Mouse (Mus musculus) thymus, adult 18-20 months (tissue): ENCODE measurements around the gene Cenpf.

Source experiments
- DNase-seq, 2 experiments: peaks; one replicate each; pipeline ENCODE4 v3.0.0; 2022; ENCODE audit warnings: mixed read lengths in 2 of 2

Gene Cenpf

DNA sequence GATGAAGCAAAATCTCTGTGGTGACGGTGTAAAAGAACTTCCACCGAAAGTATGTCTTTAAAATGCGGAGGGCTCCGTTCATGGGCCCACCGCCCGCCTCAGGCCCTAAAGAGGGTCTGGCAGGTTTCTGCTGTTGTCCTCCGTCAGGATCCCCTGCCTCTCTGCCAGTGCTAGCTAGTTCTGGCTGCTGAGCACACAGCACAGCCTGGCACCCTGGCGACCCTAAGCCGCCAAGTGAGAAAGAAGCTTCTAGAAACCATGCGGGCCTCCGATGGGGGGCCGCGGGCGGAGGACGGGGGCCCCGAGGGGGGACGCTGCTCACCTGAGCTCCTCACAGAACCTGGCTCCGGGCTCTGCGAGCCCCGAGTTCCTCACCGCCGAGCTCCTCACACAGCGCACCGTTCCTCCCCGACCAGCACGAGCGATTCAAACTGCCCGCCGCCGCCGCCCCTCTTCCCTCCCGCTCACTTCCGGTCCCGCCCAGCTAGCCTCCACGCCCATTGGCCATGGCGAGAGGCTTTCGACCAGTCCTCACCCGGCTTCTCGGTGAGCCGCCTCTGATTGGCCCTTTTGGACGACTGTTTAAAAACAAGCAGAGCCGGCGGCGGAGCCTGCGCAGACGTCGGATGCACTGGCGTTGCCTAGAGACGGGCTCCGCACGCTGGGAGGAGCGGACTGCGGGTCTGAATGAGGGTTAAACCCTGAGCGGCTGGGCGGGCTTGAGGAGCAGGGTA is at the start of gene Cenpf:
Gene Cenpf, minus strand, starts transcription at position 433 of the 734 bp plus-strand sequence.
- peak; percentile 98 for DNase-seq

DNA sequence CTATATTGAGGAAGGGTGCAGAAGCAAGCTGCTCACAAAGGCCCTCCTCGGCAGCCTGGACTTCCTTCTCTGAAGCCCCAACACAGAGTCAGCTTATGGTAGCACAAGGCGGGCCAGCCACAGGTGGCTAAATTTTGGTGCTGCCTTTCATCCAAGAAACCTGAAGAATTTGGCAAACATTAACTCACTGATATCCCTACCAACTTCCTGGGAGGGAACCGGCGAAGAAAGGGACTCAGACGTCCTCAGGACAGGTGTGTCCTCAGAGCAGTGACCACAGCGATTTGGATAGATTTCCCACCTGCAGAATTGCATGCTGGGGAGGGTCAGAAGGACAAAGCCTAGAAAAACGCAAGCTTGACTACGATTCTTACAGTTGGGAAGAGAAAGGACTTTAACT is 44.3 kb upstream of the Cenpf start:
- no peak for DNase-seq

GRCm38 (mm10) chr1:189731697-189732096 is 43.8 kb upstream of the Cenpf start:
- no peak for DNase-seq

DNA sequence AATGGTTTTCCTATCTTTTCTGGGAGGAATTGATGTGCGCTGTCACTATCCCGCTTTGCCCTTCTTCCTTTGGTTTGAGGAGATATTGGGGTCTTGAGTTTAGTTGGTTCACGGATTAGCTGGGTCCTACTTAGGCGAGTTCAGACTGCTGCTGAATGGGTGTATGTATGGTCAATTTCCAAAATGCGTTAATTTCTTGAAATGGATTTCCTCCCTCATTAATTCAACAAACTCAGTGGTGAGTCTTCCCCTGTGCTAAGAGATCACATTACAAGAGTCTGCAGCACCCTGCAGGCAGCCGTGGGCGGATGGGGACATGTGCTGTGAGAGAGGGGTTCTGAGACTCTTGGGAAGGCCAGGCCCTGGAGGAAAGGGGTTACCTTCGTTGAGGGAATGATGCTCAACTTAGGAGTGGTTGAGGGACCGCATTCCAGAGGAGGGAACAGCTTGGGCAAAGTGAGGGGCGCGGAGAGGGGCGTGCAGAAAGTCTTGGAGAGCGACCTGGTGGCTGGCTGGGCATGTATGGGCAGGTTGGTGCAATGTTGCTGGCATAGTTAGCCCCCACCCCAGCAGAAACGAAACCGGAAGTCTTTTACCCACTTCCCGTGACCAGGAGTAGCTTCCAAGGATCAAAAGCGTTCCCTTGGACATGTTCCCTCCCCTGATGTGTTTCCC is 41.4 kb upstream of the Cenpf start:
- no peak for DNase-seq

DNA sequence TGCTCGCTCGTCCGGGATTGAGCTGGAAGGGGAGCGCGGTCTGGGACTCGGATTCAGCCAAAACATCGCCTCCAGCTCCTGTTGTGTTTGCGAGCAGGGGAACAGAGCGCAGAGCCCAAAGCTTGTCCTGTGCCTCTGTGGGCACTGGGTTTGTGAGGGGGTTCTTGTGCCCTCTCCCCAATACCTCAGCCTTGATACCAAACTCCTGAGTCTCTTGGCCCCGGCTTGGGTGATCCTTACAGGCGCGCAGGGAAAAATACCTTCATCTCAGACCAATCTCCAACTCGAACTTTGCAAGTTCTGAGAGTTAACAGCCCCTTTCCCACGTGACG is 40.9 kb upstream of the Cenpf start:
- no peak for DNase-seq

GRCm38 (mm10) chr1:189727884-189728783 is 40.2 kb upstream of the Cenpf start, which contains the start of gene Ptpn14:
TSS of gene Ptpn14 (plus strand) at chr1:189728268.
- DNase-seq, result peak; percentile 38

DNA sequence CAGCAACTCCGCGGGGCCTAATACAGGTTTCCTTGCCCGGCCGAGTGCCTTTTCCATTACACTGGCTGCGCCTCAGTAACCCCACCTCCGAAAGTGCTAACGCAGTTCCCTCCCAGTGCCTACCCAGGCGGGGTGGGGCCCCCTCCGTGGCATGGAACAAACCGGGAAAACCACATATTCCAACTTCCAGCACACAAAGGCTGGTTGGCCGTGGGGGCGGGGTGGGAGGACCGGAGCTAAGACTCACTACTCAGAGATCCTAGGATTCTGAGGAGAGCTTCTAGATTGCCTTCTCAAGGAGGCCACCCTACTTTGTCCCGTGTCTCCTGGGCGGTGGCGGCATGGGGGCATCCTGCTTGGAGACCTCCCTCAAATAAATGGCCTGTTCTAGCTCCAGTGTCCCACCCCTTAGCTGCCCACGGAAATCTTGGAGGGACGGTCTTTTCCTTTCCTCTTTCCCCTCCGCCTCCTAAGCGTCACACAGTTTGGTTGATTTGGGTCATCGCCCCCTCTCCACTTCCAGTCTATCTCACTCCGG is 39.5 kb upstream of the Cenpf start:
- peak; percentile 16 to 24 for DNase-seq

DNA sequence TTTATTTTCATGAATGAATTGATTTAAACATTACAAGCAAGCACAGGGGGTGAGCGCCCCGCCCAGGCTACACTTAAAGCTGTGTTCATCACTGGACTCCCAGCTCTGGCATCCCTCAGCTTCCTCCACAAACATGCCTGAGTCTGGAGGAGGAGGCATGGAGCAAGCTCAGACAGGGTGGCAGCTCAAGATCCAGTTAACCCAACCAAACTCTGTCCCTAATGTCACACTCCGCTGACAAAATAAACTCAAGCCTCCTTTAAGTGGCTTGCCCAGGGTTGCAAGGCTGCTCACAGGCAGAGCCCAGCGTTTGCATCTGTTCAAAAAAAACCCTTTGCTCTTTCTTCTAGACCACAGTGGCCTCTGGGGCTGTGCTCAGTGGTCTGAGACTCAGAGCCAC is 38.2 kb upstream of the Cenpf start:
- no peak for DNase-seq

DNA sequence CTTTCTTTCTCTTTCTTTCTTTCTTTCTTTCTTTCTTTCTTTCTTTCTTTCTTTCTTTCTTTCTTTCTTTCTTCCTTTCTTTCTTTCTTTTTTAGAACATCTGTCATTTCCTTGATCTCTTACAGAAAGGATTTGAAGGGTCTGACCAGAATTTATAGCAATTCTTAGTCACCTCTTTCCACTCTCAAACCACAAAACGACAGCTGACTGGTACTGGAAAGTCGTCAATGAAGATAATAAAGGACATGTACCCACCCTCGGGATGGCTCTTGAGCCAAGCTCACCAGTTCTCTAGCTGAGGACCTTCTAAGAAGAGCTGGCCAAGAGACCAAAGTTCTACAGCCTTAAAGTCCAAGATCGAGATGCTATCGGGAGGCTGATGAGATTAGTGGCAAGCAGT is 30.7 kb upstream of the Cenpf start:
- no peak for DNase-seq

DNA sequence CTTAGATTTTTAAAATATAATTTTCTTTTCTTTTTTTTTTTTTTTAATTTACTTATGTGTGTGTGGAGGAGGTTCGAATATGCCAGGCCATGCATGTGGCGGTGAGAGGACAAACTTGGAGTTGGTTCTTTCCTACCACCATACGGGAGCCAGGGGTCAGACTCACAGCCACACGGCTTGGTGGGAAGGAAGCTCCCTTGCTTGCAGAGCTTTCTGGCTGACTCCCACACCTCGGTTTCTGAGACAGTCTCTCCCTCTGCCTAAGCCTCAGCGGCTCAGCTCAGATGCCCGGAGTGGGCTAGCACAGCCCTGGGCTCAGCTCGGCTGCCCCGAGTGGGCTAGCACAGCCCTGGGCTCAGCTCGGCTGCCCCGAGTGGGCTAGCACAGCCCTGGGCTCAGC is 29.7 kb upstream of the Cenpf start:
- no peak for DNase-seq

DNA sequence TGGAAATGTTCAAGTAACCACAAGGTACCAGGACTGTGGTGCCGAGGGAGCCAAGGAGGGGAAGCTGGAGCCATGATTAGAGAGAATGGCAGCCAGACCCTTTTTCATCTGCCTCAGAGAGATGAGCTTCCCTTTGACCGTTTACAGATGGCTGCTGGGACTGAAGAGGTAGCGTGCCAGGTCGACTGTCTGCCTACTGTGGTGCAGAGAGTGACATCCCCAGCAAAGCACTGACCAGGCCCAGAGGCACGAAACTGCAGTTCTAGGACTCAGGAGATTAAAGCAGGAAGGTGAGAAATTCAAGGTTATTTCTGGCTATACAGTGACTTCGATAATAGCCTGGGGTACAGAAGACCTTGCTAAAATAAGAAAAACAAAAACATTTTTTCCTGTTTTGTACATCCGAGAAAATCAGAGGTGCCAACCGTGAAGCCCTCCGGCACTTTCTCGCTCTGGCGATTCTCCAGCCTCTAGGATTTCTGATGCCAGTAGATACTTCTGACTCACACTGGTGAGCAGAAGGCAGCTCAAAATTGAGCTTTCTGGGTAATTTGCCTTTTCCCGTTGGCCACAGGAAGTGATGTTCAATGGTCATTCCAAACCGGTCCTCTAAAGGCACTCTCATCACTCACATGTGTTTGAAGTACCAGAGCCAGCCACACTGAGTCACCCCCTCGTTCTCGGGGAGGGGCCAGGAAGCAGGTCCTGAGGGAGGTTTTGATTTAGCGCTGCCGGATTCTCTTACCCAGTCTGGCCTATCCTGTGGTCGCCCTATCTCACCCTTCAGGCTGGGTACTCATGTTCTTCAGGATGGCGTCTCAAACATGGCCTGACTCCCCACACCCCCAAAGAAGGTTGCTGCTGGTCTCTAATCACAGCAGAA is 28.3 kb upstream of the Cenpf start:
- DNase-seq, result no peak

- DNase-seq, result no peak
These were observed 21.1 kb upstream of the Cenpf start for GRCm38 (mm10) chr1:189709001-189709400.

DNA sequence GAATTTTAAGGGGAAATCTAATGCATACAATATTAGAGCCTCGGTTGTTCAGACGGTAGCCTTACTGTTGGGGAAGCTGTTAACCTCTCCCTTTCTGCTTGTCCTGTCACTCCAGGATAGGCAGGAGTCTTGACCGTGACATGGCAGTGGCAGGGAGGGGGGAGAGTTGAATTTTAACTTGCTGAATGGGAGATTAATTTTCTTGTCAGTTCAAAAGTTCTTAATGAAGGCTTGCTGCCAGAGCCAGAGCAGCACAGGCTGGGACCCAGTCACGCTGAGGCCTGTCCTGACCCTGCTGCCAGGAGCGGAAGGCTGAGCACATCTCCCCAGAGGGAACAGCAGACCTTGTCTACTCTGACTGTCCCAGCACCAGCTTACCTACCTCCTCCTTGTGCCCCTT is 19.5 kb upstream of the Cenpf start:
- DNase-seq, result no peak

- DNase-seq, result no peak
These were observed 19.1 kb upstream of the Cenpf start for GRCm38 (mm10) chr1:189707014-189707413.

DNA sequence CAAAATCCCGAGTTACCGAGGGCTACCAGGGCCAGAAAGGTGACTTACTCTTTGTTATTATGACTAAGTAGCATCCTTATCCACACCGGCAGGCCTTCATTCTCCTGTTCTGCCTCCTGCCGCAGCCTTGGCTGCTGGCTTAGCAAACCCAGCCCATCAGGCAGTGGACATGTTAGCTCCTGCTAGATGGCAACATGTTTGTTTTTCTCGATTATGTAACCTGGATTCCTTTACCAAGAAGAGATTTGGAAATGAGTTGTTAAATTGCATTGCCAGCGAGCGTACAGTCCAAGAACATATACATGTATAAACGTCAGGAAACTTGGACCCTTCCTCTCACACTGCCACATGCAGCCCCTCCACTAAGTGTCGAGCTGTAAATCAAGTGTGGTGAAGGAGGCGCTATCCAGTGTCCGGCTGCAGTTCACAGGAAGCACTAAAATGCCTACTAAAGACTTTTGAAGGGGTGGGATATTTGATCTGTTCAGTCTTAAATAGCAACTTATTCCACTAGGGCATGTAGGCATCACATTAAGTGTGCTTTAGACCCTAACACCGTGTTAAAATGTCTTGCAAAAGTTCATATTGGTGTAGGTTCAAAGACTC is 18.3 kb upstream of the Cenpf start:
- no peak for DNase-seq

DNA sequence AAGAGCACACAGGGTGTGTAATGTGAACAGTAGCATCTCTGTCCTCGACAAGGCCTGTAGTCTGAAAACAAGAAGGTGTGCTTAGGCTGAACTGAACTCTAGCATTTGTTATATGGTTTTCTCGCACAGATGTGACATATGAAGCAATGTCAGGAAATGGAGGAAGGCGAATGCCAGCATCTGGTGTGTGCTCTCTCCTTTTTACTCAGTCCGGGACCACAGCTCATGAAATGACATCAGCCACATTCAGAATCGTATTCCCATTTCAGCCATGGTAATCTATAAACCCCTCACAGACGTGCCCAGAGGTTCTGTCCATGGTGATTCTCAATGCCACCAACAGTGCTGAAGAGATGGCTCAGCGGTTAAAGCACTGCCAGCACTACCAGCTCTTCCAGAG is 15.7 kb upstream of the Cenpf start:
- no peak for DNase-seq

GRCm38 (mm10) chr1:189703156-189703555 is 15.3 kb upstream of the Cenpf start:
- DNase-seq, result peak; percentile 26 to 37

DNA sequence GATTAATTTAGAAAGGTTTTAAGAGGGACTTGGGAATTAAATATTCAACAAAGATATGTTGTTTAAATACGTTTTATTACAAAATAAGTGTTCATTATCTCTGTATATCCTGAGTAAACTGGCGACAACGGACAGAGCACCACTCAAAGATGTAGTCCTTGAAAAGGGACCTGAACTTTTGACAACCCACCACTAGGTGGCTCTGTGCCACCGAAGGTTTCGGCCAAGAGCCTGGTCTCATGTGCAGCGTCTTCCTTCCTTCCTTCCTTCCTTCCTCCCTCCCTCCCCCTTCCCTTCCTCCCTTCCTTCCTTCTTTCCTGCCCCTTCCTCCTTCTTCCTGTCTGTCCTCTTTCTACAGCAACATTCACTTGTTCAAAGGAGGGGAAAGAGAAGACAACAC is 13.1 kb upstream of the Cenpf start:
- peak; percentile 29 to 43 for DNase-seq

- no peak for DNase-seq
These were observed 12.3 kb upstream of the Cenpf start for GRCm38 (mm10) chr1:189700186-189700585.

DNA sequence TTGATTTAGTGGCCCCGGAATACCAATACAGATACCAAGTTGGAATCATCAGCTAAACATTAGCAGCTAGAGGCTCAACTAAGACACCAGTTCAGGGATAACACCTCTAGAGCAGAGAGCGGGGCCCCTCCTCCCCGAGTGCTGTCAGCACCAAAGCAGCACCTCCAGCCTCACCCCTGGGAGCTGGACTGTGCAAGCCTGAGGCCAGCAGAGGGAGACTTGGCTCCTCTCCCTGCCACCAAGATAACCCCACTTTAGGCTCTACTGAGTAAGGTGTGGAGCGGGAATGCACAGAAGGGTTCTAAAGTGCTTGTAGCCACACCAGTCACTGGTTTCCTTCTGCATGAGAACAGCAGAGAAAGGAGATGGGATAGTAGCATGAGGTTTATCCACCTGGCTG is 10.5 kb upstream of the Cenpf start:
- no peak for DNase-seq

GRCm38 (mm10) chr1:189695321-189695720 is 7.4 kb upstream of the Cenpf start:
- DNase-seq, result no peak

DNA sequence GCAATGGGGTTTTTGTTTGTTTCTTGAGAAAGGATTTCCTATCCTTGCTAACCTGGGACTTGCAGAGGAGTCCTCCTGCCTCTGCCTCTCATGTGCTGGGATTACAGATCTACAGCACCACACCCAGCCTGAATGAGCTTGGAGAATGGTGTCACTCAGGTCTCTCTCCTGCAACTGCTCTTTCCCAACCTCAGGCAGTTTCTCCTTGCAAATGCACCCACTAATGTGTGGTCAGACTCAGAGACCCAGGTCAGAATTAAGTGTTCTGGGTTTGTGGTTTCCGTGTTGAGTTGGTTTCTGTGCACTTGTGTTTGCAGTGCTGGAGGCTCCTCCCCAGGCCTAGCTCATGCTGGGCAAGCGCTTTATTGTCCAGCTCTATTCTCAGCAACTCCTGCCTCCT is 6.5 kb upstream of the Cenpf start:
- DNase-seq, result no peak
